In the genomic region with DNA sequence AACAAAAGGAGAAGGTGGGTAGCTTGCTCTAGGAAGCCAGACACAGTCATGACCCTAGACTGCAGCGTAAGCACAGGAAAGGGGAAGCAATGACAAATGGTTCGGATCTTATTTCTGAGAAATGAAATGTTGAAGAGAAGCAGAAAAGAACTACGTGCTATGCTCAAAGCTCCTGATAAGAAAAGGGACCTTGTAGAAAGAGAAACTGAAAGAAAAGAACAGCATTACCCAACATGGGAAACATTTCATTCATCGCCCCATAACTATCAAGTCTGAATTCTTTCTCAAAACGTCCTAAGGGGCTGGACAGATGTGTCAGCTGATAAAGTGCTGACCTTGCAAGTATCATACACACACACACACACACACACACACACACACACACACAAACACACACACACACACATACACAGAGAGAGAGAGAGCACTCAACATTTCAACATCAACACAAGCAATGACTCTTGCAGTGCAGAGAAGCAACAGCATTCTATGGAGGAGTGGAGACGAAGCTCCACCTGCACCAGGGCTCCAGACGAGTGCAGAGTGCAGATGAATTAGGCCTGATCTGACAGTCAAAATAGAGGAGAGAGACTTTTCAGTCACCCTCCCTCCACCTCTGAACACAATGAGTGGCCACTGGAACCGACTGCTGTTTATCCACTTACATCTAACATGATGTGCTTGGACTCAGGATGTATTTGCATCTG, we compare ENCODE assay signal across 15 mouse cellular contexts. TPM values are rescaled to one million over a fixed set of nuclear protein-coding genes. Genes with fewer than 3 reads are reported as not detected.
DNase-seq lines count a peak whose midpoint lies in the region; ATAC-seq and TF ChIP-seq lines count a peak whose summit lies in the region.
"Had no signal": no experiment of that assay in that cellular context is flagged by ENCODE, and none has a peak within 500 bp of the region (broad histone marks: within the 10 kb centered on the region; RNA-seq: fewer than 3 reads in every experiment).

No protein-coding gene starts in this region.

- peak; percentile 5 to 9 for DNase-seq in heart, adult 9 months (ENCODE audit: low spot score in 2 of 2)
- DNase-seq in heart, adult 2 months, result no peak
- peak; percentile 47 for DNase-seq in CD4-positive, CD25-positive, alpha-beta regulatory T cell, adult 2 months (ENCODE audit: low read depth, low spot score)
- no peak for DNase-seq in thymus, postnatal 25 days
- DNase-seq in midbrain, embryonic 11.5 days (ENCODE audit: low spot score, missing footprints), result no peak
- DNase-seq: adrenal gland, adult 2 months; embryo, embryonic 11 days; heart, postnatal 14 days; thymus, adult 18-20 months had no signal

- TF ChIP-seq POLR2A in heart, adult 2 months (IDR thresholded peaks at IDR 0.05; ENCODE audit: insufficient read depth, low read depth, low read length), result no peak

- no peaks in the 10 kb centered on the region for H3K79me2 ChIP-seq in heart, adult 2 months (replicated peaks; ENCODE audit: control insufficient read depth, insufficient read depth, low read length)

- no peaks in the 10 kb centered on the region for H3K9me3 ChIP-seq in midbrain, embryonic 11.5 days (ENCODE audit: control insufficient read depth, low read length)
- H3K9me3 ChIP-seq in kidney, embryonic 16.5 days (ENCODE audit: low read length), result no peaks in the 10 kb centered on the region
- H3K9me3 ChIP-seq: intestine, embryonic 15.5 days; limb, embryonic 12.5 days had no signal

- H3K9ac ChIP-seq in heart, adult 2 months (ENCODE audit: low read depth, low read length), result no peak overlapping the region
- no peak overlapping the region for H3K9ac ChIP-seq in midbrain, embryonic 11.5 days (ENCODE audit: low read length)
- no peak overlapping the region for H3K9ac ChIP-seq in kidney, embryonic 16.5 days (replicated peaks; ENCODE audit: low read length)
- H3K9ac ChIP-seq: intestine, embryonic 15.5 days; limb, embryonic 12.5 days had no signal

- H3K27me3 ChIP-seq in heart, adult 2 months (ENCODE audit: control insufficient read depth, insufficient read depth, low read length), result no peaks in the 10 kb centered on the region
- H3K27me3 ChIP-seq in midbrain, embryonic 11.5 days (ENCODE audit: control insufficient read depth, insufficient read depth, low read length), result no peaks in the 10 kb centered on the region
- H3K27me3 ChIP-seq in kidney, embryonic 16.5 days (ENCODE audit: insufficient read depth, low read length), result no peaks in the 10 kb centered on the region
- H3K27me3 ChIP-seq: intestine, embryonic 15.5 days; limb, embryonic 12.5 days; Patski had no signal

- no peaks in the 10 kb centered on the region; the same call in 1 of the 2 replicates for H3K4me1 ChIP-seq in heart, adult 2 months (ENCODE audit: control insufficient read depth, insufficient read depth, low read length)
- H3K4me1 ChIP-seq in midbrain, embryonic 11.5 days (ENCODE audit: control insufficient read depth, insufficient read depth, low read length), result no peaks in the 10 kb centered on the region
- no peaks in the 10 kb centered on the region for H3K4me1 ChIP-seq in kidney, embryonic 16.5 days (ENCODE audit: insufficient read depth, low read length)
- H3K4me1 ChIP-seq: intestine, embryonic 15.5 days; limb, embryonic 12.5 days had no signal

- no peak overlapping the region for H3K27ac ChIP-seq in heart, adult 2 months
- no peak overlapping the region for H3K27ac ChIP-seq in midbrain, embryonic 11.5 days (ENCODE audit: low read depth, low read length)
- H3K27ac ChIP-seq in kidney, embryonic 16.5 days (ENCODE audit: low read length), result no peak overlapping the region
- H3K27ac ChIP-seq: intestine, embryonic 15.5 days; limb, embryonic 12.5 days had no signal

- TF ChIP-seq CTCF in heart, adult 2 months (IDR thresholded peaks at IDR 0.05), result no peak

- no peaks in the 10 kb centered on the region for H3K36me3 ChIP-seq in heart, adult 2 months (ENCODE audit: control insufficient read depth, insufficient read depth, low read length)
- no peaks in the 10 kb centered on the region for H3K36me3 ChIP-seq in midbrain, embryonic 11.5 days (ENCODE audit: control insufficient read depth, insufficient read depth, low read length)
- H3K36me3 ChIP-seq in kidney, embryonic 16.5 days (ENCODE audit: insufficient read depth, low read length), result no peaks in the 10 kb centered on the region
- H3K36me3 ChIP-seq: intestine, embryonic 15.5 days; limb, embryonic 12.5 days had no signal

- no peak overlapping the region for H3K4me2 ChIP-seq in midbrain, embryonic 11.5 days
- no peak overlapping the region for H3K4me2 ChIP-seq in kidney, embryonic 16.5 days (replicated peaks; ENCODE audit: low read depth, low read length)
- H3K4me2 ChIP-seq: intestine, embryonic 15.5 days; limb, embryonic 12.5 days had no signal

- WGBS in heart, adult 2 months, result 47% methylated on average over 8 of the region's 8 CpGs
- WGBS in midbrain, embryonic 11.5 days, result 72% methylated on average over 8 of the region's 8 CpGs
- WGBS in kidney, embryonic 16.5 days, result 61% methylated on average over 8 of the region's 8 CpGs

- ATAC-seq in common myeloid progenitor, adult 5-6 weeks (replicated peaks; ENCODE audit: low read depth, poor library complexity, severe bottlenecking), result peak; percentile 86
- peak; percentile 44; the same call in 1 of the 2 replicates for ATAC-seq in megakaryocyte-erythroid progenitor cell, adult 5-6 weeks (replicated peaks; ENCODE audit: low FRiP score, low TSS enrichment, poor library complexity, severe bottlenecking)
- ATAC-seq in midbrain, embryonic 11.5 days (ENCODE audit: low FRiP score), result no peak
- ATAC-seq in kidney, embryonic 16.5 days (ENCODE audit: low FRiP score, low TSS enrichment), result no peak
- ATAC-seq: intestine, embryonic 15.5 days; Patski had no signal

- no peak overlapping the region for H3K4me3 ChIP-seq in heart, adult 2 months
- H3K4me3 ChIP-seq in midbrain, embryonic 11.5 days (ENCODE audit: low read depth, low read length), result no peak overlapping the region
- H3K4me3 ChIP-seq in kidney, embryonic 16.5 days (ENCODE audit: low read length), result no peak overlapping the region
- H3K4me3 ChIP-seq: intestine, embryonic 15.5 days; limb, embryonic 12.5 days had no signal

- intact Hi-C loops in heart, adult 2 months (cut with DNase I), result no loop called here

- no peak for TF ChIP-seq EP300 in heart, adult 2 months (IDR thresholded peaks at IDR 0.05; ENCODE audit: insufficient read depth, low read depth, low read length)

RNA-seq across cellular contexts. Expression of a gene that starts 23.4 kb away (rescaled TPM):
- total RNA-seq in heart, adult 2 months (2021), result 100 to 1,000 TPM; 115 to 153 TPM
- polyA plus RNA-seq in heart, adult 2 months (2012; rRNA removed), result 37.2 and 79.2 TPM in 2 replicates
- total RNA-seq in common myeloid progenitor, adult 5-6 weeks (2017), result 50.3 and 50.4 TPM in 2 replicates
- total RNA-seq in megakaryocyte-erythroid progenitor cell, adult 5-6 weeks (2014; fragmentation: Nextera tagmentation), result 22.3 and 24.4 TPM in 2 replicates
- total RNA-seq in megakaryocyte-erythroid progenitor cell, adult 5-6 weeks (2017), result 40.3 and 50.5 TPM in 2 replicates
- polyA plus RNA-seq in midbrain, embryonic 11.5 days (2014; fragmentation: Nextera tagmentation; extraction: Ambion mirVana), result 43.4 and 44.3 TPM in 2 replicates
- 27.4 and 28.6 TPM in 2 replicates for polyA plus RNA-seq in kidney, embryonic 16.5 days (2015; fragmentation: Nextera tagmentation; extraction: Ambion mirVana)

Comparison
In these comparisons a context has a peak if more than half of its experiments do, and no peak if none do; other contexts are left out.
1. DNase-seq: peak in heart, adult 9 months (2 of 2) and CD4-positive, CD25-positive, alpha-beta regulatory T cell, adult 2 months (single experiment); none in heart, adult 2 months (0 of 2), thymus, postnatal 25 days (single experiment) and midbrain, embryonic 11.5 days (single experiment).
2. ATAC-seq: peak in common myeloid progenitor, adult 5-6 weeks (single experiment) and megakaryocyte-erythroid progenitor cell, adult 5-6 weeks (single experiment); none in midbrain, embryonic 11.5 days (single experiment) and kidney, embryonic 16.5 days (single experiment).